Mouse (Mus musculus): ENCODE measurements at regions not wholly inside any gene's neighbourhood (a gene's known extent, or its start where the extent isn't known, plus 50 kb on each side); places are given as distances from the start of the nearest gene placed in this dataset.
A peak's percentile ranks its signal among the peaks of the same experiment; 100 is the strongest.
"Not testable (repeated sequence)": the region's sequence is repeated elsewhere in the genome, so short reads cannot be mapped to it uniquely, and the experiment has no call there.

- DNase-seq (peak; percentile 18), ATAC-seq (peak; percentile 38; the same call in 1 of the 2 replicates)
- no peak overlapping the region for H3K4me2 ChIP-seq (ENCODE audit: low read depth, low read length)
- 19% methylated on average over 4 of the region's 4 CpGs for WGBS (ENCODE audit: insufficient replicate concordance)
- no peak for TF ChIP-seq EP300 (IDR thresholded peaks at IDR 0.05; ENCODE audit: low read depth)
- TF ChIP-seq CTCF (IDR thresholded peaks at IDR 0.05; ENCODE audit: low read depth) = no peak
- no peak overlapping the region for H3K27ac ChIP-seq (ENCODE audit: low read depth)
- no peak overlapping the region for H3K4me3 ChIP-seq (ENCODE audit: low read depth, low read length)
- H3K36me3 ChIP-seq (replicated peaks; ENCODE audit: insufficient read depth, low read length) = no peaks in the 10 kb centered on the region
- H3K9ac ChIP-seq (replicated peaks) = no peak overlapping the region
- H3K9me3 ChIP-seq (ENCODE audit: low read length) = no peaks in the 10 kb centered on the region
- peaks cover 6% of the 10 kb centered on the region; the same call in 1 of the 2 replicates for H3K4me1 ChIP-seq (ENCODE audit: insufficient read depth)
- H3K27me3 ChIP-seq (ENCODE audit: insufficient read depth, low read length) = no peaks in the 10 kb centered on the region
These were observed 136.0 kb upstream of the Ttc29 start for GRCm38 (mm10) chr8:78077122-78077521.

DNA sequence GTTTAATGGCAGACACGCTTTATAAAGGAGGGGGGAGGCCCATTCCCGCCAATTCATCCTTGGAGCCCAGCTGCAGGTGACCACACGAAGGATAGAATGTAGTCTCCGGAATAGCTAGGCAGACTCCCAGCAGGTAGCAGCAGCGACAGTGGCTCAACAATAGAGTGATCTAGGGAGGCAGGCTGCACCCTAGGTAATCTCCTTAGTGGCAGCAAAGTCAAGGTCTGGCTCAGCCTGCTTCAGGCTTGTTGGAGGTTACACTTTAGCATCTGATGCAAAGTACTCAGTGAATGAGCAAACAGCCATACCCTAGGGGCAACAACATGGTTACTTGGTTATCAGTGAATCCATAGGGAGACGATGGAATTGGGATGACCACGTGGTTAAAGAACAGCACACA, 131.7 kb upstream of the Ttc29 start:
- DNase-seq; H3K36me3 ChIP-seq (replicated peaks; ENCODE audit: insufficient read depth, low read length); H3K4me1 ChIP-seq (ENCODE audit: insufficient read depth); ATAC-seq; H3K9ac ChIP-seq (replicated peaks); H3K4me3 ChIP-seq (ENCODE audit: low read depth, low read length); H3K9me3 ChIP-seq (ENCODE audit: low read length); H3K27ac ChIP-seq (ENCODE audit: low read depth); H3K27me3 ChIP-seq (ENCODE audit: insufficient read depth, low read length); H3K4me2 ChIP-seq (ENCODE audit: low read depth, low read length): not testable (repeated sequence)
- WGBS (ENCODE audit: insufficient replicate concordance) = 71% methylated on average over 7 of the region's 7 CpGs

- Histone ChIP-seq H3K27me3 (ENCODE audit: insufficient read depth, low read length) (no peaks in the 10 kb centered on the region), H3K36me3 (replicated peaks; ENCODE audit: insufficient read depth, low read length) (no peaks in the 10 kb centered on the region), H3K9ac (replicated peaks) (no peak overlapping the region), H3K4me3 (ENCODE audit: low read depth, low read length) (no peak overlapping the region), H3K9me3 (ENCODE audit: low read length) (no peaks in the 10 kb centered on the region), H3K27ac (ENCODE audit: low read depth) (no peak overlapping the region), H3K4me1 (ENCODE audit: insufficient read depth) (peaks cover under 1% of the 10 kb centered on the region; the same call in 1 of the 2 replicates), H3K4me2 (ENCODE audit: low read depth, low read length) (no peak overlapping the region)
- no peak for TF ChIP-seq EP300 (IDR thresholded peaks at IDR 0.05; ENCODE audit: low read depth)
- WGBS (ENCODE audit: insufficient replicate concordance) = 64% methylated on average over 2 of the region's 2 CpGs
- ATAC-seq (no peak), DNase-seq (no peak)
These were observed 130.1 kb upstream of the Ttc29 start for GRCm38 (mm10) chr8:78083012-78083411.

GRCm38 (mm10) chr8:78086361-78086760, 126.7 kb upstream of the Ttc29 start:
- DNase-seq (no peak), ATAC-seq (no peak)
- Histone ChIP-seq H3K9ac (replicated peaks) (no peak overlapping the region), H3K4me1 (ENCODE audit: insufficient read depth) (no peaks in the 10 kb centered on the region), H3K27me3 (ENCODE audit: insufficient read depth, low read length) (no peaks in the 10 kb centered on the region), H3K27ac (ENCODE audit: low read depth) (no peak overlapping the region), H3K4me2 (ENCODE audit: low read depth, low read length) (no peak overlapping the region), H3K4me3 (ENCODE audit: low read depth, low read length) (no peak overlapping the region), H3K36me3 (replicated peaks; ENCODE audit: insufficient read depth, low read length) (no peaks in the 10 kb centered on the region), H3K9me3 (ENCODE audit: low read length) (no peaks in the 10 kb centered on the region)
- no peak for TF ChIP-seq EP300 (IDR thresholded peaks at IDR 0.05; ENCODE audit: low read depth)
- TF ChIP-seq CTCF (IDR thresholded peaks at IDR 0.05; ENCODE audit: low read depth) = no peak
- WGBS (ENCODE audit: insufficient replicate concordance) = 67% methylated on average over 3 of the region's 3 CpGs

DNA sequence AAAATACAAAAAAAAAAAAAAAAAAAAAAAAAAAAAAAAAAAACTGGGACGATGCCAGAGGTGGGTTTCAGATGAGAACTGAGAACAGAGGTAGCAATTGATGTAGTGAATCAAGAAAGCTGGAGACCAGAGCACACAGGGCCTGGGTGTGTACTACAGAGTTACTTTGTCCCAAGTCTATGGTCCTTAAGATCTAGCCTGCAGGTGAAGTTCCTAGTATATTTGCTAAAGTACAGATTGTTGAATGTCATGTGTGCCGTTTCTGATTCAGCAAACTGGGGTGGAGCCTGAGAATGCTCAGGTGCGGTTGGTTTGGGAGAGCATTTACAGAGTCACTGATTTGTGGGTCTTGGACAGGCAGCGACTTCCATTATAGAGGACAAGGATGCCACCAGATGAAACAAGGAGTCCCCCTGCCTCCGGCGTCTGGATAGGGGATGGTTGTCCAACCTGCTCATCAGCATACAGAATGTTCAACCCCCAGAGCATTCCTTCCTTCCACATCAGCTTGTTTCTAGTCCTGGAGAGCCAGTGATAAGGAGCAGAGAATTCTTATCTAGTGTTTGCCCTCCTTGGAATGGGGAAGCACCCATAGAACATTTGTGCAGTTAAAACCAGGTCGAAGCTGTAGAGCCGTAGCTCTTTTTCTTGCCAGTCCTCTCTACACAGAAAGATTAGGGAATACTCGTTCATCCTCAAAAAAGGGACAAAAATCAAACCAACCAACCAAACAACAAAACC, 122.5 kb upstream of the Ttc29 start:
- no peaks in the 10 kb centered on the region for H3K4me1 ChIP-seq (ENCODE audit: insufficient read depth)
- no peak overlapping the region for H3K4me3 ChIP-seq (ENCODE audit: low read depth, low read length)
- ATAC-seq = no peak
- H3K27ac ChIP-seq (ENCODE audit: low read depth) = no peak overlapping the region
- 47% methylated on average over 9 of the region's 9 CpGs for WGBS (ENCODE audit: insufficient replicate concordance)
- H3K36me3 ChIP-seq (replicated peaks; ENCODE audit: insufficient read depth, low read length) = no peaks in the 10 kb centered on the region
- TF ChIP-seq EP300 (IDR thresholded peaks at IDR 0.05; ENCODE audit: low read depth) (no peak), CTCF (IDR thresholded peaks at IDR 0.05; ENCODE audit: low read depth) (no peak)
- no peak for DNase-seq
- no peaks in the 10 kb centered on the region for H3K27me3 ChIP-seq (ENCODE audit: insufficient read depth, low read length)
- no peak overlapping the region for H3K9ac ChIP-seq (replicated peaks)
- H3K4me2 ChIP-seq (ENCODE audit: low read depth, low read length) = no peak overlapping the region
- H3K9me3 ChIP-seq (ENCODE audit: low read length) = no peaks in the 10 kb centered on the region

GRCm38 (mm10) chr8:78096383-78096782, 116.7 kb upstream of the Ttc29 start:
- no peaks in the 10 kb centered on the region for H3K36me3 ChIP-seq (replicated peaks; ENCODE audit: insufficient read depth, low read length)
- no peak overlapping the region for H3K27ac ChIP-seq (ENCODE audit: low read depth)
- H3K4me2 ChIP-seq (ENCODE audit: low read depth, low read length) = no peak overlapping the region
- no peaks in the 10 kb centered on the region for H3K27me3 ChIP-seq (ENCODE audit: insufficient read depth, low read length)
- no peak for TF ChIP-seq EP300 (IDR thresholded peaks at IDR 0.05; ENCODE audit: low read depth)
- peak; percentile 50 for TF ChIP-seq CTCF (IDR thresholded peaks at IDR 0.05; ENCODE audit: low read depth)
- H3K9ac ChIP-seq (replicated peaks) = no peak overlapping the region
- ATAC-seq (no peak), DNase-seq (no peak)
- no peaks in the 10 kb centered on the region for H3K4me1 ChIP-seq (ENCODE audit: insufficient read depth)
- H3K4me3 ChIP-seq (ENCODE audit: low read depth, low read length) = no peak overlapping the region
- 48% methylated on average over 5 of the region's 5 CpGs for WGBS (ENCODE audit: insufficient replicate concordance)
- H3K9me3 ChIP-seq (ENCODE audit: low read length) = no peaks in the 10 kb centered on the region
